Mouse (Mus musculus) cortical plate, adult 2 months (tissue): ENCODE data around the gene BC147527.

Experiments
- CTCF ChIP-seq: fragments of 200-500 bp; IDR thresholded peaks from 2 replicates; pipeline ENCODE4 v1.5.1; 2011; ENCODE audit warnings: mild to moderate bottlenecking, control low read depth, low read length; ENCODE audit not compliant: insufficient read depth; ENCODE audit errors: extremely low read depth
- POLR2A ChIP-seq: fragments of 200-500 bp; IDR thresholded peaks from 2 replicates; pipeline ENCODE4 v1.6.1; 2011; ENCODE audit warnings: mild to moderate bottlenecking, low read length, control low read depth; ENCODE audit not compliant: insufficient read depth; ENCODE audit errors: extremely low read depth

GRCm38 (mm10) chr13:120299324-120299894, 783 bp upstream of the BC147527 start:
- no peak for TF ChIP-seq CTCF
- no peak for TF ChIP-seq POLR2A
